9 mouse cellular contexts compared by ENCODE assay signal in the genomic region with DNA sequence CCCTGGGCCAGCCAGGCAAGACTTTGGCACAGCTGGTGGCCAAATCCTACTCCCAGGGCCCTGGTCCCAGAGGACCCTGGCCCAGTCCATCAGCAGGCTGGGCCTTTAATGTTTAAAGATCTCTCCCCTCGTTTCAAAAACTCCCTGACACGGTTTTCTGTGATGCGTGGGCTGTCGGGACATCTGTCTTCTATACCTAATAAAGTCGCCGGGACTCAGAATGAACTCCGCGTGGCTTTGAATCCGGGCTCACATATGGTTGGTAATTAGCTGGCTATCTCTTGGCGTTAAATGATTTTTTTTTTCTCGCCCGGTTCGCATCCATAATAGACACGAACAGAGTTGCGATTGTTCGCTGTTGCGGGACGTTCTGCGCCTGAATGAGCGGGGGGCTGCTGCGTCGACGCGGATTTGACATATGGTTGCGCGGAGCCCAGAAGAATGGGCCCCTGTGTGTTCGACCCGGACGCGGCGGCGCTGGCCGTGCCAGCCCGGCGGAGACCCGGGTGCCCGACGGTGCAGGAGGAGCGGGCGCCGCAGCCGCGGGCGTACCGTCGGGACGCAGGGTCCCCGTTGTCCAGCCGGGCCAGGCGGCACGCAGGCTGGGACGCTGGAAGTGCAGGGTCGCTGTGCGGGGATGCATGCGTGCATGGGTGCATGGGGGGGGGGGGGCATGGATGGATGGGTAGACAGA. TPM values are rescaled to one million over a fixed set of nuclear protein-coding genes. Genes with fewer than 3 reads are reported as not detected.
DNase-seq lines count a peak whose midpoint lies in the region; ATAC-seq lines count a peak whose summit lies in the region.
"Had no signal": no experiment of that assay in that cellular context is flagged by ENCODE, and none has a peak within 500 bp of the region (broad histone marks: within the 10 kb centered on the region; RNA-seq: fewer than 3 reads in every experiment).

No protein-coding gene starts in this region.

- peak overlapping the region; percentile 72 for H3K9ac ChIP-seq in heart, embryonic 11.5 days (ENCODE audit: low read depth, low read length)
- peak overlapping the region; percentile 31; the same call in 1 of the 2 replicates for H3K9ac ChIP-seq in hindbrain, embryonic 15.5 days
- peak overlapping the region; percentile 54 for H3K9ac ChIP-seq in midbrain, embryonic 14.5 days (replicated peaks; ENCODE audit: low read length)

- H3K36me3 ChIP-seq in heart, embryonic 11.5 days (ENCODE audit: control insufficient read depth, insufficient read depth, low read length): no peaks in the 10 kb centered on the region
- no peaks in the 10 kb centered on the region for H3K36me3 ChIP-seq in hindbrain, embryonic 15.5 days
- H3K36me3 ChIP-seq in midbrain, embryonic 14.5 days (ENCODE audit: control insufficient read depth, insufficient read depth, low read length): no peaks in the 10 kb centered on the region

- 6% methylated on average over 55 of the region's 55 CpGs for WGBS in heart, embryonic 11.5 days (ENCODE audit: insufficient replicate concordance)
- 1% methylated on average over 50 of the region's 55 CpGs for WGBS in hindbrain, embryonic 15.5 days
- 1% methylated on average over 55 of the region's 55 CpGs for WGBS in midbrain, embryonic 14.5 days

- H3K4me3 ChIP-seq in heart, embryonic 11.5 days (ENCODE audit: low read depth, low read length): peak overlapping the region; percentile 46
- H3K4me3 ChIP-seq in hindbrain, embryonic 15.5 days: peak overlapping the region; percentile 37
- peak overlapping the region; percentile 36 for H3K4me3 ChIP-seq in midbrain, embryonic 14.5 days (replicated peaks; ENCODE audit: low read depth, low read length)

- no peak for DNase-seq in heart, postnatal 25 days (ENCODE audit: low spot score)
- peak; percentile 23 for DNase-seq in brain, adult 2 months (ENCODE audit: low read depth, low spot score)
- DNase-seq in midbrain, embryonic 14.5 days: peak; percentile 73
- DNase-seq in cerebellum, adult 8-10 months: no peak
- DNase-seq in adrenal gland, adult 2 months: no peak

- no peak overlapping the region for H3K27ac ChIP-seq in heart, embryonic 11.5 days (ENCODE audit: low read depth, low read length)
- 0 out of 2 replicates have a peak overlapping the region, but pooled peaks have one; percentile 37 for H3K27ac ChIP-seq in hindbrain, embryonic 15.5 days (replicated peaks)
- peak overlapping the region; percentile 78 for H3K27ac ChIP-seq in midbrain, embryonic 14.5 days (replicated peaks; ENCODE audit: low read depth, low read length)

- intact Hi-C loops in heart, postnatal 25 days (cut with DNase I): no loop called here

- H3K9me3 ChIP-seq in heart, embryonic 11.5 days (replicated peaks; ENCODE audit: control insufficient read depth, low read length): no peaks in the 10 kb centered on the region
- no peaks in the 10 kb centered on the region for H3K9me3 ChIP-seq in hindbrain, embryonic 15.5 days
- no peaks in the 10 kb centered on the region for H3K9me3 ChIP-seq in midbrain, embryonic 14.5 days (ENCODE audit: control insufficient read depth, low read length)

- H3K4me2 ChIP-seq in heart, embryonic 11.5 days: peak overlapping the region; percentile 81
- peak overlapping the region; percentile 64 for H3K4me2 ChIP-seq in hindbrain, embryonic 15.5 days
- peak overlapping the region; percentile 60 for H3K4me2 ChIP-seq in midbrain, embryonic 14.5 days (ENCODE audit: low read length)

- no peak for ATAC-seq in heart, embryonic 11.5 days (replicated peaks; ENCODE audit: insufficient number of reproducible peaks, low FRiP score, low TSS enrichment)
- ATAC-seq in hindbrain, embryonic 15.5 days (ENCODE audit: low FRiP score, low read depth): peak; percentile 31; the same call in 1 of the 2 replicates
- ATAC-seq in midbrain, embryonic 14.5 days (ENCODE audit: low FRiP score, low TSS enrichment): peak; percentile 51; the same call in 1 of the 2 replicates
- ATAC-seq in megakaryocyte-erythroid progenitor cell, adult 5-6 weeks (replicated peaks; ENCODE audit: low FRiP score, low TSS enrichment, poor library complexity, severe bottlenecking): no peak

- H3K27me3 ChIP-seq in heart, embryonic 11.5 days (ENCODE audit: control insufficient read depth, insufficient read depth, low read length): peaks cover 47% of the 10 kb centered on the region
- H3K27me3 ChIP-seq in hindbrain, embryonic 15.5 days: 0 out of 2 replicates have a peak, but pooled peaks cover 5% of the 10 kb centered on the region
- no peaks in the 10 kb centered on the region; the same call in 1 of the 2 replicates for H3K27me3 ChIP-seq in midbrain, embryonic 14.5 days (ENCODE audit: control insufficient read depth, insufficient read depth, low read length)

- peaks cover 12% of the 10 kb centered on the region for H3K4me1 ChIP-seq in heart, embryonic 11.5 days (ENCODE audit: control insufficient read depth, insufficient read depth, low read length)
- H3K4me1 ChIP-seq in hindbrain, embryonic 15.5 days (replicated peaks): peaks cover 17% of the 10 kb centered on the region
- H3K4me1 ChIP-seq in midbrain, embryonic 14.5 days (ENCODE audit: control insufficient read depth, insufficient read depth, low read length): peaks cover 19% of the 10 kb centered on the region

RNA-seq across cellular contexts. Expression of gene Cdkn1c, which starts 15.7 kb away (rescaled TPM):
- 1,643 and 1,679 TPM in 2 replicates for polyA plus RNA-seq in heart, embryonic 11.5 days (2014; fragmentation: Nextera tagmentation; extraction: Ambion mirVana)
- total RNA-seq in heart, postnatal 25 days (2021): 10 to 100 TPM; 35.8 to 44.2 TPM
- 267 and 430 TPM in 2 replicates for polyA plus RNA-seq in hindbrain, embryonic 15.5 days (2015; fragmentation: Nextera tagmentation; extraction: Ambion mirVana)
- polyA plus RNA-seq in midbrain, embryonic 14.5 days (2014; fragmentation: Nextera tagmentation; extraction: Ambion mirVana): 271 and 417 TPM in 2 replicates
- 100 to 1,000 TPM; 239 to 672 TPM for total RNA-seq in adrenal gland, adult 2 months (2021)
- polyA plus RNA-seq in adrenal gland, adult 2 months (2012; rRNA removed): 469 and 597 TPM in 2 replicates
- 4.3 TPM in 1 of 2 replicates, not detected in the other for total RNA-seq in megakaryocyte-erythroid progenitor cell, adult 5-6 weeks (2014; fragmentation: Nextera tagmentation)
- 1.1 and 1.3 TPM in 2 replicates for total RNA-seq in megakaryocyte-erythroid progenitor cell, adult 5-6 weeks (2017)

RNA-seq across cellular contexts. Expression of gene Slc22a18, which starts 28.4 kb away (rescaled TPM):
- 0.52 and 0.87 TPM in 2 replicates for polyA plus RNA-seq in heart, embryonic 11.5 days (2014; fragmentation: Nextera tagmentation; extraction: Ambion mirVana)
- under 1 TPM; 0.17 to 0.49 TPM for total RNA-seq in heart, postnatal 25 days (2021)
- 0.75 and 1.7 TPM in 2 replicates for polyA plus RNA-seq in hindbrain, embryonic 15.5 days (2015; fragmentation: Nextera tagmentation; extraction: Ambion mirVana)
- 0.20 and 0.78 TPM in 2 replicates for polyA plus RNA-seq in midbrain, embryonic 14.5 days (2014; fragmentation: Nextera tagmentation; extraction: Ambion mirVana)
- total RNA-seq in adrenal gland, adult 2 months (2021): 1 to 10 TPM; 1.5 to 4.1 TPM
- polyA plus RNA-seq in adrenal gland, adult 2 months (2012; rRNA removed): 13.3 and 17.5 TPM in 2 replicates
- total RNA-seq in megakaryocyte-erythroid progenitor cell, adult 5-6 weeks (2014; fragmentation: Nextera tagmentation): 0.62 and 3.0 TPM in 2 replicates
- 1.1 and 2.5 TPM in 2 replicates for total RNA-seq in megakaryocyte-erythroid progenitor cell, adult 5-6 weeks (2017)

RNA-seq across cellular contexts. Expression of gene Phlda2, which starts 57.8 kb away (rescaled TPM):
- polyA plus RNA-seq in heart, embryonic 11.5 days (2014; fragmentation: Nextera tagmentation; extraction: Ambion mirVana): 1.3 and 2.6 TPM in 2 replicates
- not detected for total RNA-seq in heart, postnatal 25 days (2021)
- polyA plus RNA-seq in hindbrain, embryonic 15.5 days (2015; fragmentation: Nextera tagmentation; extraction: Ambion mirVana): 0.54 and 1.2 TPM in 2 replicates
- 0.45 TPM in 1 of 2 replicates, not detected in the other for polyA plus RNA-seq in midbrain, embryonic 14.5 days (2014; fragmentation: Nextera tagmentation; extraction: Ambion mirVana)
- total RNA-seq in adrenal gland, adult 2 months (2021): under 1 TPM; 0.40 to 0.55 TPM
- 3.5 and 4.2 TPM in 2 replicates for polyA plus RNA-seq in adrenal gland, adult 2 months (2012; rRNA removed)
- 8.4 and 8.5 TPM in 2 replicates for total RNA-seq in megakaryocyte-erythroid progenitor cell, adult 5-6 weeks (2014; fragmentation: Nextera tagmentation)
- 6.2 and 15.8 TPM in 2 replicates for total RNA-seq in megakaryocyte-erythroid progenitor cell, adult 5-6 weeks (2017)
- total RNA-seq: gastrocnemius, postnatal 4 days had no signal

Comparison
In these comparisons a context has a peak if more than half of its experiments do, and no peak if none do; other contexts are left out.
1. ATAC-seq: peak in hindbrain, embryonic 15.5 days (single experiment) and midbrain, embryonic 14.5 days (single experiment); none in heart, embryonic 11.5 days (single experiment) and megakaryocyte-erythroid progenitor cell, adult 5-6 weeks (single experiment).
2. DNase-seq: peak in brain, adult 2 months (single experiment) and midbrain, embryonic 14.5 days (single experiment); none in heart, postnatal 25 days (single experiment), cerebellum, adult 8-10 months (single experiment) and adrenal gland, adult 2 months (single experiment).
3. Peak in every context shown above with its lines, with median percentiles within 50 percentile points of each other: H3K4me2 ChIP-seq, H3K4me3 ChIP-seq and H3K9ac ChIP-seq.